In genomic region chr8:119698960-119699359, GRCm38 (mm10) we compare ENCODE assay signal across 7 mouse cellular contexts. TPM values are rescaled to one million over a fixed set of nuclear protein-coding genes. Genes with fewer than 3 reads are reported as not detected.
DNase-seq lines count a peak whose midpoint lies in the region; ATAC-seq and TF ChIP-seq lines count a peak whose summit lies in the region.

No protein-coding gene starts in this region.

- no peak for ATAC-seq in kidney, embryonic 15.5 days (replicated peaks; ENCODE audit: low FRiP score)
- no peak for ATAC-seq in stomach, postnatal 0 days (ENCODE audit: low FRiP score, low TSS enrichment)

- 5% methylated on average over 12 of the region's 12 CpGs for WGBS in bone marrow, adult 2 months
- under 1% methylated on average over 12 of the region's 12 CpGs for WGBS in kidney, embryonic 15.5 days
- WGBS in stomach, postnatal 0 days, result 2% methylated on average over 12 of the region's 12 CpGs

- H3K4me2 ChIP-seq in kidney, embryonic 15.5 days, result peak overlapping the region; percentile 58
- peak overlapping the region; percentile 58 for H3K4me2 ChIP-seq in stomach, postnatal 0 days (replicated peaks; ENCODE audit: low read depth)

- no peaks in the 10 kb centered on the region for H3K4me1 ChIP-seq in bone marrow, adult 2 months (ENCODE audit: control insufficient read depth, insufficient read depth, low read length)
- H3K4me1 ChIP-seq in kidney, embryonic 15.5 days, result peaks cover 19% of the 10 kb centered on the region
- H3K4me1 ChIP-seq in stomach, postnatal 0 days (replicated peaks; ENCODE audit: control insufficient read depth, insufficient read depth), result no peaks in the 10 kb centered on the region

- H3K27me3 ChIP-seq in kidney, embryonic 15.5 days, result peaks cover 59% of the 10 kb centered on the region
- 0 out of 2 replicates have a peak, but pooled peaks cover 3% of the 10 kb centered on the region for H3K27me3 ChIP-seq in stomach, postnatal 0 days (ENCODE audit: control insufficient read depth, insufficient read depth, low read length)

- peak; percentile 88 for TF ChIP-seq CTCF in bone marrow, adult 2 months (IDR thresholded peaks at IDR 0.05; ENCODE audit: control insufficient read depth, insufficient read depth, low read length)
- TF ChIP-seq CTCF in stomach, postnatal 0 days (IDR thresholded peaks at IDR 0.05; ENCODE audit: low read depth), result peak; percentile 80

- intact Hi-C loops in gastrocnemius, postnatal 36 days (cut with DNase I), result loop anchor here (2.0 to 10.0 kb wide), 3 partner anchors 80 to 236 kb away; partner anchors contain the start of genes Cotl1 and Tldc1

- H3K36me3 ChIP-seq in kidney, embryonic 15.5 days, result no peaks in the 10 kb centered on the region
- no peaks in the 10 kb centered on the region for H3K36me3 ChIP-seq in stomach, postnatal 0 days (ENCODE audit: control insufficient read depth, insufficient read depth, low read length)

- no peak for TF ChIP-seq EP300 in stomach, postnatal 0 days (optimal IDR thresholded peaks at IDR 0.05)

- H3K9me3 ChIP-seq in kidney, embryonic 15.5 days (replicated peaks), result no peaks in the 10 kb centered on the region
- no peaks in the 10 kb centered on the region for H3K9me3 ChIP-seq in stomach, postnatal 0 days (ENCODE audit: control insufficient read depth, low read length)

- no peak overlapping the region for H3K9ac ChIP-seq in kidney, embryonic 15.5 days
- H3K9ac ChIP-seq in stomach, postnatal 0 days (ENCODE audit: low read length), result no peak overlapping the region

- no peak for TF ChIP-seq POLR2A in bone marrow, adult 2 months (IDR thresholded peaks at IDR 0.05; ENCODE audit: borderline replicate concordance, control insufficient read depth, low read depth, low read length)

- H3K27ac ChIP-seq in bone marrow, adult 2 months (ENCODE audit: control insufficient read depth, insufficient read depth, low read depth, low read length, poor library complexity), result no peak overlapping the region
- no peak overlapping the region for H3K27ac ChIP-seq in kidney, embryonic 15.5 days
- H3K27ac ChIP-seq in stomach, postnatal 0 days (replicated peaks), result peak overlapping the region; percentile 30; the same call in 1 of the 2 replicates

- no peak overlapping the region for H3K4me3 ChIP-seq in bone marrow, adult 2 months (replicated peaks; ENCODE audit: control insufficient read depth, low read depth, low read length)
- H3K4me3 ChIP-seq in kidney, embryonic 15.5 days (replicated peaks), result no peak overlapping the region
- peak overlapping the region; percentile 35 for H3K4me3 ChIP-seq in stomach, postnatal 0 days (ENCODE audit: low read depth, low read length)

- DNase-seq in ovary, postnatal 14 days (ENCODE audit: low spot score), result peak; percentile 36
- no peak for DNase-seq in ovary, postnatal 10 days (ENCODE audit: low spot score)
- peak; percentile 55 to 60 for DNase-seq in gastrocnemius, postnatal 36 days
- peak; percentile 81 for DNase-seq in lung, postnatal 10 days
- DNase-seq in stomach, postnatal 0 days (ENCODE audit: low spot score), result peak; percentile 76

RNA-seq across cellular contexts. Expression of gene Atp2c2, which starts 0.8 kb away (rescaled TPM):
- not detected in 2 replicates for polyA plus RNA-seq in bone marrow, adult 2 months (2011; ENCODE audit: insufficient read depth, insufficient read length, low replicate concordance, missing spikeins)
- under 1 TPM; 0.13 to 0.32 TPM for total RNA-seq in gastrocnemius, postnatal 36 days (2021)
- polyA plus RNA-seq in kidney, embryonic 15.5 days (2015; fragmentation: Nextera tagmentation; extraction: Ambion mirVana), result 1.6 and 2.7 TPM in 2 replicates
- 7.7 and 8.8 TPM in 2 replicates for polyA plus RNA-seq in stomach, postnatal 0 days (2015; fragmentation: Nextera tagmentation; extraction: Ambion mirVana)

RNA-seq across cellular contexts. Expression of gene Wfdc1, which starts 32.8 kb away (rescaled TPM):
- not detected in 2 replicates for polyA plus RNA-seq in bone marrow, adult 2 months (2011; ENCODE audit: insufficient read depth, insufficient read length, low replicate concordance, missing spikeins)
- 100 to 1,000 TPM; 103 to 105 TPM for total RNA-seq in gastrocnemius, postnatal 36 days (2021)
- 2.3 and 3.0 TPM in 2 replicates for polyA plus RNA-seq in kidney, embryonic 15.5 days (2015; fragmentation: Nextera tagmentation; extraction: Ambion mirVana)
- polyA plus RNA-seq in stomach, postnatal 0 days (2015; fragmentation: Nextera tagmentation; extraction: Ambion mirVana), result 58.0 and 61.0 TPM in 2 replicates

Comparison
In these comparisons a context has a peak if more than half of its experiments do, and no peak if none do; other contexts are left out.
1. RNA of gene Wfdc1, which starts 32.8 kb away (polyA plus RNA-seq): 58.0 to 61.0 TPM in stomach, postnatal 0 days; 2.3 to 3.0 TPM in kidney, embryonic 15.5 days and not detected in bone marrow, adult 2 months; every median in the first group is over 10 times any median in the second.